Mouse (Mus musculus) layer of hippocampus, adult 18-20 months (tissue): Measurements from ENCODE around the gene Aknad1. TPM values are rescaled to one million over a fixed set of nuclear protein-coding genes. Genes with fewer than 3 reads are reported as not detected.

Experiments used
- DNase-seq, 2 experiments: peaks; one replicate each; pipeline ENCODE4 v3.0.0; 2022; ENCODE audit warnings: low spot score in 2 of 2
- total RNA-seq, 2 experiments: library from RNA; stranded (reverse); gene quantifications; 2 replicates each; pipeline ENCODE4 v1.2.3; 2021

Aknad1 gene
- total RNA-seq, 2 experiments from 2014 or later: not detected

DNA sequence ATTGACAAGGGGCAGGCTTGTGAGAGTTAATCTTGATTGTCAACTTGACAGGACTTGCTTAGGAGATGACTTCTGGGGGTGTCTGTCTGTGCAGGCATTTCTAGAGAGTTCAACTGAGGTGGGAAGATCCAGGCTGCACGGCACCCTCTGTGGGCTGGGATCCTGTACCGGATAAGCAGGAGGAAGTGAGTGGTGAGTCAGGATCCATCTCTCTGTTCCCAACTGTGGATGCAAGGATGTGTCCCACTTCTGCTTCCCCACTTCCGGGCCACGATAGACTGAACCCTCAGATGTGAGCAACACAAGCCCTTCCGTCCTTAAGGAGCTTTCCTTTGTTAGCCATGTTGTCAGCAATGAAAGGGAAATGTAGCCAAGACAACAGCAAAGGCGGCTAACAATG lies 47.1 kb downstream of the Aknad1 start:
- DNase-seq: no peak

DNA sequence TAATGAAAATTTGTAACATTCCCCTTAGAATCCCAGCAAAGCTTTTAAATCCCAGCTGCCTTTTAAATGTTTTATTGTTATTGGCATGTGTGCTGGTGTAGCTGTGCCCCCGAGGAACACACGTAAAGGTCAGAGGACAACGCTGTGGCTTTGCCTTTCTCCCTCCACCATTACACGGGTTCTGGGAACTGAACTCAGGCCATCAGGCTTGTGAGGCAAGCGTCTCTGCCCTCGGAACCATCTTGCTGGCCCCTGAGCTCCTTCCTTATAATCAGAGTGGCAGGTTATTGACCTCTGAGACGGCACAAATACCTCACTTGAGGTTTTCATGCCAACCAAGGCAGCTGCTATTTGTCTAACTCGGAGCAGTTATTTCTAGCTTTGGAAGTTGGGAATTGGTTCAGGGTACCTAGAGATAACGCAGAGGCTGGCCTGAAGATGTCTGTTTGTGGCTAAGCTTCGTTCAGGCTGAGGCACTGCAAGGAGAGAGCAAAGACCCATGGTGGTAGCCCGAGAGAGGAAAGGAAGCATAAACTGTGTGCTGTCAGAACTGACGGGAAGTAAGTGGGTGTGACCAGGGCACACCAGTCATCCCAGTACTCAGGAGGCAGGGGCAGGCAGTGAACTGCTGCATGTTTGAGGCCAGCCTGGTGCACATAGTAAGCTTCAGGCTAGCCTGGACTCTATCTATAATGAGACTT lies 48.4 kb downstream of the Aknad1 start:
- no peak for DNase-seq

DNA sequence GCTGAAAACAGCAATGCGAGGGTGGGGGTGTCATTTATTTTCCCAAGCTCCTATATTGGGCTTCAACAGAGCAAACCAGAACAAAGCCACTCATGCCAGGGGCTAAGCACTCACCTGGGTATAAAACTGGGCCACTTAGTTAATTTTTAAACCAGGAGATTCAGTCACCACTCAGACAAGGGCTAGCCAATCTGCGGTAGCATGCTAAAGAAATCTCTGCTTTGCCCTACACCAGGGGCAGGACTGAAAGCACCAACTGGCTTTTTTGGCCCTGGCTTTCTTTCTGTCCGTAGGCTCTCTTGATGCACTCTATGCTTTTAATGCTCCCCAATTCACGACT lies 49.0 kb downstream of the Aknad1 start:
- no peak for DNase-seq

DNA sequence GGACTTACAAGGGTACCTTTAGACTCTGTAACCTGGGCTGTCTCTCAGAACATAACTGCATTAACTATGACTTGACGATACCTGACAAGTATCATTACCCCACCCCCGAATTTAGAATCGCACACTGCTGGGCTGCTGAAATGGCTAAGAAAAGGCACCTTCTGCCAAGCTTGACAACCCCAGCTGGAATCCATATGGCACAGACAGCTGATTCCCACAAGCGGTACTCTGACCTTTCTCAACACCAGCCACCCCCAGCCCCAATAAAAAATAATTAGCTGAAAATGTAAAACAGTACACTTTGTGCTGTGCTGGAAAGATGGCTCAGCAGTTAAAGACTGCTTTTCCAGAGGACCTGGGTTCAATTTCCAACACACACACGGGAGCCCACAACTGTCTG lies 49.8 kb downstream of the Aknad1 start:
- no peak for DNase-seq

DNA sequence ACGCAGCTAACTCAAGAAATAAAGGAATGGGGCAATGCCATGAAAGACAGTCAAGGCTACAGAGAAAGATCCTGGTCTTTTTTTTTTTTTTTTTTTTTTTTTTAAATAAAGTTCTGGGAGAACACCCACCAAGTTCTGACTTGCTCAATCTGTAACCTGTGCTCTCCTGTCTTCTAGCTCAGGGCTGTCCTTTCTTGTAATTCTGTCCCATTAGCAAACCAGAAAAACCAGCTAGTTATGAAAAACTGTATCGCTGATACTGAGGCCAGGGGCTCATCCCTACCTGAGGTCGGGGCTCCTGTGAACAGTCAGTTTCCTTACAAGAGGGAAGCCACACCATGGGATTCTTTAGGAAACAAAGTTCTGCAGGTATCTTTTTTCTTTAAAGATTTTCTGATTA lies 51.0 kb downstream of the Aknad1 start:
- no peak for DNase-seq

DNA sequence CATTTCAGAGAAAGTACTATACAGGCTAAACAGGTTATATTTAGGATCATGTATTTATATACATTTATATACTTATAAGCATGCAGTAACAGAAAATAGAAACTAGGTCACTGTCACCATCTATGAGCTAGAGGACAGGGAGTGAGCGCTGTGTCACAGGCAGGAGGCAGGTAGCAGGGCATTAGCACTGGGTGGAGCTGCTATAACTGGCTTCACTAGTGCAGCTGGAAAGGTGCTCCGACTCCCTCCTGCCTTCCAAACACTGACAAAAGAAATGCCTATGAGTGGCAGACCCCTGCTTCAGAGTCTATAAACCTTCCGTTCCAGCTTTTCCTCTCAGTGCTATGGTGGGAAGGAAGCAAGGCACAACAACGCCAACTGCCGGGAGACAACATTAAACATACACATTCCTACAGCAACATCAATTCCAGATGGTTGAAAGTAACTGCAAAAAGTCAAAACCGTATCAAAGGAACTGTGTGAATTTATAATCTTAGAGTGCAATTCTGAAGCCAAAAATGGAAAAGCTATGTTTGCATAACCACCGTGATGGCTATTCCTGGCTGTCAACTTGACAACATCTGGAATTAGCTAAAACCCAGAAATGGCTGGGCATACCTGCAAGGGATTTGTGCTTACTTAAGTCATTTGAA lies 51.7 kb downstream of the Aknad1 start:
- DNase-seq: no peak

DNA sequence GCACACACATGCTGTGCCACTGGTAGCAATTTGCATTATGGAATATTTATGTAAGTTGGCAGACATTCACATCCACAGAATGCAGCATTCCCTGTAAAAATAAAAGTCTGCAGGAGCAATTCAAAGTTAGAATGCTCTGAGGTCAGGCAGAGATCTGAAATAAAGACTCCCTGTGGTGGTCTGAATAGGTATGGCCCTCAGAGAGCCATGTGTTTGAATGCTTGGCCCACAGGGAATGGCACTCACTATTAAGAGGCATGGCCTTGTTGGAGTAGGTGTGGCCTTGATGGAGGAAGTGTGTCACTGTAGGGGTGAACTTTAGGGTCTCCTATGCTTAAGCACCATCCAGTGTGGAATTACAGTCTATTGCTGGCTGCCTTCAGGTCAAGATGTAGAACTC lies 53.0 kb downstream of the Aknad1 start:
- DNase-seq: no peak

DNA sequence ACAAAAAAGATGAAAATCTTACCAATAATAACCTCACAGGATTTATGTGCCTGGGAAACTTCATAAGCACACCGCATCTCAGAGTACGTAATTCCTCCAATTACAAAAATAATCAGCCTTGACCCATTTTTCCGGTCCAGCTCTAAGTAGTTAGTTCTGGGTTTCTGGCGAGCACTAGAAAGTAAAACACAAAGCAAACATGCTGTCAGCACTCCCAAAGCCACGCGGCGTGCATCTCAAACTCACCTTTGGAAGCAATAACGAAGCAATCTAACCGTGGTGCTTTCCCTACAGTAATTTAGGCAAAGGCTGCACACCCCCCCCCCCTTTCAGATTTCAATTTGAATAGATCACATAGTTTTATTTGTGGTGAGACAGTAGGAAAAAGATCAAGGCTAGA lies 55.3 kb downstream of the Aknad1 start:
- no peak for DNase-seq

DNA sequence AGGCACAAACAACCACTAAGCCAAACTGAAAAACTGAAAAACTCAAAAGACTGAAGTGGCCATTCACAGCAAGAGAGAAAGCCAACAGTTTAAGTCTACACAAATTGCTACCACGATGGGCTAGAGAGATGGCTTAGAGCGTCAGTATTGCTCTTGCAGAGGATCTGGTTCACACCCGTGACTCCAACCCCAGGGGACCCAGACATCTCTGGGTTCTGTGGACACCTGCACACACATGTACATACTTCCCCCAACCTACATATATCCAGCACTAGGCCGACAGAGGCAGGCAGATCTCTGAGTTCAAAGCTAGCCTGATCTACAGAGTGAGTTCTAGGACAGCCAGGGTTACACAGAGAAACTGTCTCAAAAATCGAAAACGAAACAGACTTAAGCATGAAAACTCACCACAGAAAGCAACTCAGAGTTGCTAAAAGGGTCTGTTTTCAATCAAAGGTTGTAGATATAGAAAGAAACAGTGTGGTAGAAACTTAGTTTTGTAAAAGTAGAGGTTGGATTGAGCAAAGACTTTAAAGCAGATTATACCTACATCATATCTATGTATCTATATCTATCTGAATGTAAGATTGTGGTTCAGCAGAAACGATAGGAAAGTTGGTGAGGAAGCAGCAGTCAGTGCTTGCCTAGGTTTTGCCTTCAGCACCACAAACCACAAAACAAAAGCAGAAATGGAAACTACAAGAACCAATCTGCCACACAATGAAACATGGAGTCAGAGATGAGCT lies 56.3 kb downstream of the Aknad1 start:
- no peak for DNase-seq

DNA sequence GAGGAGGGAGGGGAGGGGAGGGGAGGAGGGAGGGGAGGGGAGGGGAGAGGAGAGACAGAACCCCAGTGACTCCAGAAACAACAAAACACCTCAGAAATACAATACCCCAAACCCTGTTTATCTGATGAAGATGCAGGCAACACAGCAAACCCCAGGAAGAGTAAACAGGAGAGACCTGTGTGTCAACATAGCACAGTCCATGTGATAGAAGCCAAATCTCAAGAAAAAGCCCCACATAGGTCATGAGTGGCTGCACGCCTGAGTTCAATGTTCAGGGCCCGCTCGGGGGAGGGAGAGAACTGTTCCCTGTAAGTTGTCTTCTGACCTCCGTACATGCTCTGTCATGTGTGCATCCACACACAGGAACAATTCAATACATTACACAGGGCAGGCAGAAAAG lies 56.9 kb downstream of the Aknad1 start:
- DNase-seq: no peak

DNA sequence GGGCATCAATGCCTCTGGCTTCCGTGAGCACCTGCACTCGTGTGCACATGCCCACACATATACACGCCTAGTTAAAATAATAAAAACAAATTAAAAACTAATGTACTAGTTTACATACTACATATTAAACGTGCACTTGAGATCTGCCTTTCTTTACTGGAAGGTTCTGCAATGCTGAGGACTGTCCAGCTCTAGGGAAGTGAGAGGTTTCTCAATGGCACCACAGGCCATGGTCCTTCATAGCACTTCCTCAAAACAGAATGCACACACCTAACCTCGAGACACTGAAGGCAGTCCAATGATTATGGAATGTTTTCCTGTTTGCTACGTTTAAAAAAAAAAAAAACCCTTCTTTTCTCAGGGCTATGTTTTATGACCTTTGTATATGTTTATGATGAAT lies 58.3 kb downstream of the Aknad1 start:
- DNase-seq: no peak

DNA sequence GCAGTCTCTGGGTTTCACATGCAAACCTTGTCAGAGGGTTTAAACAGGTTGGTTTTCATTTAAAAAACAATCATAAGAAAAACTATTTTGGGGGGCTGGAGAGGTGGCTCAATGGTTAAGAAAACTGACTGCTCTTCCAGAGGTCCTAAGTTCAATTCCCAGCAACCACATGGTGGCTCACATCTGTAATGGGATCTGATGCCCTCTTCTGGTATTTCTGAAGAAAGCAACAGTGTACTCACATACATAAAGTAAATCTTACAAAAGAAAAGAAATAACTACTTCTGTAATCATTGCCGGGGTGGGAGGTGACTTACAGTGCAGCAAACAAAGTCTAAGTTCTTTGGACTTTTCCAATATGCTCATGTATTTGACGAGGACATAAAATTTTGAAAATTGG lies 58.9 kb downstream of the Aknad1 start:
- DNase-seq: no peak

DNA sequence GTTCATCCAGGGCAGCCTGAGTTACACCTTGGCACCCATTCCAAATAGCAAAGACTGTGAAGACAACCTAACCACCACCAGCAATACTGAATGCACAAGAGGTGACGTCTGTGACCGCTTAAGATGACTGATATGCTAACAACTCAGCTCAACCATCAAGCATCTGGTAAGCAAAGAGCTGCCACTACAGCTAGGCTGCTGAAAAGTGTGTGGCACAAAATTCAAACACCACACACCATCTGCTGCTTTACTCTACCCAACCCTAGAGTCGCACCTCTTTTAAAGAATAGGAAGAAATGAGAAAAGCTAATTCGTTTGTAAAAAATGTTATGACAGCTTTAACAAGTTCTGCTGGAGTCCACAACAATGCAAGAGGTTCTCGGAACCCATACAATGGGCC lies 66.2 kb downstream of the Aknad1 start:
- peak; percentile 14 to 57 for DNase-seq

DNA sequence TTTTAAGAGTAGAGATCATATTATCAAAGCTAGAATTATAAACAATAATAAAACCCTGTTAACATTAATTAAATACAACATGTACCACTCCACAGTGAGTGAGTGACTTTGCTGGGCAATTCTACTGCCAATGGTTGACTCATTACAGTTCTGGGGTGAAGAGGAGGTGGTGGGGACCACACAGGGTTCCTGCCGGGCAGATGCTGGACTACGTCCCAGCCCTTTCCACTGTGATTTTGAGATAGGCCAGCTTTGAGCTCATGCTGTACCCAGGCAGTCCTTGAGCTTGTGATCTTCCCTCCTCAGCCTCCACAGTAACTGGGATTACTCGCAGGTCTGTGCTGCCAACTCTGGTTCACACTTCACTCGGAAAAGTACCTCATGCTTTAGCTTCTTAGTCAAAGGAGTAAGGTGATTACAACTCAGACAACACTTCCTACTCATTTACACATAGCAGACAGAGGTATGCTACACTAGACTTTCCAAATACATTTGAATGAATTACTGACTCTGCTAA lies 71.3 kb downstream of the Aknad1 start:
- DNase-seq: no peak

DNA sequence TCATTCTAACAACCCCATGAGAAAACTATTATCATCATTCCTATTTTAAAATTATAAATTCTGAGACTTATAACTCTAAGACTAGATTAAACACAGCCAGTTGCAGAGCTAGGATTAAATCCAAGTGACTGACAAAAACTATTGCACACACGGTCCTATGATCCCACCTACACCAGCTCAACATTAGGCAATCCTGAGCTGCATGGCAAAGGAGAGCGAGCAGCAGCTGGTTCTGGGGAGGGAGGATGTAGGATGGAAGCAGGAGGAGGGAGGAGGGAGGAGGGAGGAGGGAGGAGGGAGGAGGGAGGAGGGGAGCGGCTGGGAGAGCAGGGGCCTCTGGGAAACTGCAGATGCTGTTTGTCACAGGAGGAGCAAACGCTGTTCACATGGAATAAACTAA lies 76.2 kb downstream of the Aknad1 start:
- DNase-seq: peak; percentile 5 to 46

DNA sequence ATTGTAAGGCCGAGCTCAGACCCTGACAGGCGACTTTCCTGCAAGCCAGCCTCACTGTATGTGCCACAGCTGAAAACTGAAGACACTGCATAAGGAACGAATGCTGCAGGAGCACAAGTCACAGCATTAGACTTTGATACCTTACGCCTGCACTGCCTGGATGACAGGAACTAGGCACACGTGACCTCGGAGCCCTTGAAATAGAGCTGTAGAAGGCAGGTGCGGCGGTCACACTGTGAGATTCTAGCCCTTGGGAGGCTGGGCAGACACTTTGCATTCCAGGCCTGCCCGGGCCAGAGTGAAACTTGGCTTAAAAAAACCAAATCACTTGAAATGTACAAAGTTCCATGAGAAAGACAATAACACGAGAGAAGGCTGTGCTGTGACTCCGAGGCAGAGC lies 91.0 kb downstream of the Aknad1 start:
- DNase-seq: no peak

DNA sequence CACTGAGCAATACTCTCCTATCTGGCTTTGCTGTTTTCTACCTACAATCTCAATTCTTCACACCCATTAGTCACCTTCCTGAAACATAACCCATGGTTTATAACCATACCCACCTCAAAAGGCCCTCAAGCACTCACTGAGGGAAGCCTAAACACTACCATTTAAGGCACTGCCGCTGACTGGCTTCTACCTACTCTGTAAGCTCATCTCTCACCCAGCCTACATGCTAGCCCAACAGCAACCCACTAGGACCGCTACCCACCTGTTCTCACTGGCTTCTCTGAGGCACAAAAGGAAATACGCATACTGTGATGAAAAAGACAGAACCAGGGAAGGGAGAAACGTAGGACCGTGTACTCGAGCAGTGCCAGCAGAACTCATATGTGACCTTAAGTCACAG lies 92.3 kb downstream of the Aknad1 start:
- no peak for DNase-seq

Other genes starting within 250 kb of the Aknad1 start
- gene 1700013F07Rik, start 205.5 kb upstream of the Aknad1 start, total RNA-seq: 1 to 10 TPM; 3.1 TPM
- gene 5330417C22Rik, start 203.1 kb upstream of the Aknad1 start, total RNA-seq: 10 to 100 TPM; 25.3 to 32.2 TPM
- gene Tmem167b, start 177.2 kb upstream of the Aknad1 start, total RNA-seq: 10 to 100 TPM; 56.7 to 58.7 TPM
- 10 to 100 TPM; 20.4 to 23.0 TPM for gene Taf13, start 168.0 kb upstream of the Aknad1 start, total RNA-seq
- gene Wdr47, start 148.4 kb upstream of the Aknad1 start, total RNA-seq: 100 to 1,000 TPM; 112 to 128 TPM
- gene Clcc1, start 85.7 kb upstream of the Aknad1 start, total RNA-seq: 10 to 100 TPM; 29.6 to 33.2 TPM
- gene Gpsm2, start 17.3 kb upstream of the Aknad1 start, total RNA-seq: 10 to 100 TPM; 10.8 to 14.1 TPM
- 10 to 100 TPM; 24.7 to 28.4 TPM for gene Stxbp3, start 100.9 kb downstream of the Aknad1 start, total RNA-seq
- under 1 TPM in 1 of 2 experiments, not detected in 1; 0.10 TPM for gene Fndc7, start 150.3 kb downstream of the Aknad1 start, total RNA-seq
- gene Prpf38b, start 172.1 kb downstream of the Aknad1 start, total RNA-seq: 10 to 100 TPM; 44.4 to 50.6 TPM
- 1 to 10 TPM; 1.6 to 2.5 TPM for gene Henmt1, start 200.2 kb downstream of the Aknad1 start, total RNA-seq
- not detected for gene Gm9857, start 200.8 kb downstream of the Aknad1 start, total RNA-seq